Mouse (Mus musculus) bone marrow, adult 2 months (tissue): Measurements from ENCODE around the gene Cfi. TPM values are rescaled to one million over a fixed set of nuclear protein-coding genes. Genes with fewer than 3 reads are reported as not detected.

ENCODE experiments used
- H3K27ac ChIP-seq: fragments of 200-500 bp; 2 replicates; pipeline ENCODE4 v1.5.1; 2012; ENCODE audit warnings: low read depth, mild to moderate bottlenecking, control low read depth, inconsistent platforms, low read length; ENCODE audit not compliant: control insufficient read depth, poor library complexity, insufficient read depth
- H3K4me1 ChIP-seq: fragments of 200-500 bp; 2 replicates; pipeline ENCODE4 v1.6.1; 2011; ENCODE audit warnings: low read length; ENCODE audit not compliant: control insufficient read depth, insufficient read depth
- H3K4me3 ChIP-seq: fragments of 200-500 bp; replicated peaks from 2 replicates; pipeline ENCODE3; 2011; ENCODE audit warnings: mild to moderate bottlenecking, low read depth, low read length, control low read depth; ENCODE audit not compliant: control insufficient read depth
- CTCF ChIP-seq: fragments of 200-500 bp; IDR thresholded peaks from 2 replicates; pipeline ENCODE4 v1.5.1; 2011; ENCODE audit warnings: low read length, control low read depth; ENCODE audit not compliant: control insufficient read depth, insufficient read depth
- POLR2A ChIP-seq: fragments of 200-500 bp; IDR thresholded peaks from 2 replicates; pipeline ENCODE4 v1.6.1; 2011; ENCODE audit warnings: low read depth, mild to moderate bottlenecking, control low read depth, low read length, borderline replicate concordance; ENCODE audit not compliant: control insufficient read depth
- WGBS: fragments of 180-500 bp; shearing (Covaris S2); methylation state at CpG from one replicate; pipeline ENCODE4 v1.1.7; 2018; 5-methylcytosine and 5-hydroxymethylcytosine counted together
- polyA plus RNA-seq: library from polyadenylated mRNA; stranded (reverse); fragments of >200 nt; gene quantifications from 2 replicates; pipeline ENCODE4 v1.2.4, GENCODE M21; 2011; ENCODE audit warnings: low replicate concordance; ENCODE audit not compliant: missing spikeins, insufficient read depth, insufficient read length

Gene Cfi
- polyA plus RNA-seq, 1 experiment, result 2.2 TPM

DNA sequence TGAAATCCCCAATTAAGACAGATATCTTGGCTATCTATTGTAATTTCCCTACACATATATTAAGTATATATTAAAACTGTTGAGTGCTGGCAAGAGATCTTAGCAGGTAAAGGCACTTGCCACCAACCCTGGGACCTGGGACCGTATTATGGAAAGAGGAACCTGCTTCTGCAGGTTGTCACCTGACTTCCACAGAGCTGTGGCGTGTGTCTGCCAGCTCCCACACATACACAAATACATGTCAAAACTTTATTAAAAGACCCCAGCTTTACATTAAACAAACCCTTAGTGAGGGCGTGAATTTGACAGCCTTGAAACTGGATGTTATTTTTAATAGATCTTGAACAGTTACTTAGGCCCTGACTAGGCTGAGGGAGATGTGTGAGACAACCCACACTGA lies 67.7 kb downstream of the Cfi start:
- Histone ChIP-seq H3K4me1 (peaks cover 1% of the 10 kb centered on the region; the same call in 1 of the 2 replicates), H3K27ac (no peak overlapping the region), H3K4me3 (no peak overlapping the region)
- TF ChIP-seq CTCF, result no peak
- TF ChIP-seq POLR2A, result no peak
- WGBS, result 59% methylated on average over 3 of the region's 3 CpGs

- TF ChIP-seq POLR2A (no peak), CTCF (no peak)
These were observed 68.2 kb downstream of the Cfi start for GRCm38 (mm10) chr3:129903866-129904265.

GRCm38 (mm10) chr3:129904381-129905132 lies 68.9 kb downstream of the Cfi start:
- Histone ChIP-seq H3K27ac (no peak overlapping the region), H3K4me3 (no peak overlapping the region), H3K4me1 (peaks cover 1% of the 10 kb centered on the region; the same call in 1 of the 2 replicates)
- TF ChIP-seq POLR2A (no peak), CTCF (no peak)
- 44% methylated on average over 7 of the region's 7 CpGs for WGBS

More at GRCm38 (mm10) chr3:129903866-129904265, 68.2 kb downstream of the Cfi start:
- H3K27ac ChIP-seq, result no peak overlapping the region
- no peak overlapping the region for H3K4me3 ChIP-seq
- 41% methylated on average over 8 of the region's 8 CpGs for WGBS
- H3K4me1 ChIP-seq, result peaks cover 1% of the 10 kb centered on the region; the same call in 1 of the 2 replicates

- no peaks in the 10 kb centered on the region for H3K4me1 ChIP-seq
- 94% methylated on average over 14 of the region's 14 CpGs for WGBS
- TF ChIP-seq POLR2A, result no peak
- TF ChIP-seq CTCF, result no peak
- H3K4me3 ChIP-seq, result no peak overlapping the region
- no peak overlapping the region for H3K27ac ChIP-seq
These were observed 76.3 kb downstream of the Cfi start for GRCm38 (mm10) chr3:129912025-129912424.

GRCm38 (mm10) chr3:129913241-129913640 lies 77.6 kb downstream of the Cfi start:
- WGBS, result 90% methylated on average over 13 of the region's 13 CpGs
- TF ChIP-seq CTCF, result no peak
- no peak for TF ChIP-seq POLR2A

GRCm38 (mm10) chr3:129917424-129917823 lies 81.7 kb downstream of the Cfi start:
- no peak overlapping the region for H3K27ac ChIP-seq
- H3K4me3 ChIP-seq, result no peak overlapping the region
- TF ChIP-seq CTCF (no peak), POLR2A (no peak)
- WGBS, result 85% methylated on average over 3 of the region's 3 CpGs
- H3K4me1 ChIP-seq, result no peaks in the 10 kb centered on the region

More at GRCm38 (mm10) chr3:129913241-129913640, 77.6 kb downstream of the Cfi start:
- H3K4me1 ChIP-seq, result no peaks in the 10 kb centered on the region
- H3K27ac ChIP-seq, result no peak overlapping the region
- H3K4me3 ChIP-seq, result no peak overlapping the region

- peak; percentile 58 for TF ChIP-seq CTCF
- no peak for TF ChIP-seq POLR2A
- 20% methylated on average over 13 of the region's 13 CpGs for WGBS
- H3K4me3 ChIP-seq, result no peak overlapping the region
- no peak overlapping the region for H3K27ac ChIP-seq
- no peaks in the 10 kb centered on the region for H3K4me1 ChIP-seq
These were observed 82.8 kb downstream of the Cfi start for GRCm38 (mm10) chr3:129918434-129918833.

DNA sequence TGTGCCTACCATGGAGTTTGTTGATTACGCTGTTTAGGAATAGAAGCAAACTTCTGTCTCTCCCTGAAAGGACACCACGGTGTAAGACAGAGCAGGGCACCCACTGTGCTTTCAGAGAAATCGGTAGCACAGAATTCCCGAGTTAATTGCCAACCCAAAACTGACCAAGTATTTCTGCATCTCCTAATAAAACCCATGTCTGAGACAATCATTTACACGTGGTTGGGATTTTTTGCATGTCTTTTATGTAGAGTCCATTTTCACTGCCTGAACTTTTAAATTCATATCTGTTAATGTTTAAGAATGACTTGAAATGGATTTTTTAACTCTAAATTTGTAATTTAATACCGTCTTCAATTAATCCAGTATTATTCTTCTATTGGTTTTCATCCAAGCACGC lies 87.9 kb downstream of the Cfi start:
- no peaks in the 10 kb centered on the region for H3K4me1 ChIP-seq
- H3K4me3 ChIP-seq, result no peak overlapping the region
- H3K27ac ChIP-seq, result no peak overlapping the region
- 86% methylated on average over 7 of the region's 7 CpGs for WGBS
- TF ChIP-seq CTCF (no peak), POLR2A (no peak)

Other genes starting within 250 kb of the Cfi start
- 1.7 and 2.7 TPM in 2 replicates for gene Egf, start 80.6 kb upstream of the Cfi start, polyA plus RNA-seq
- not detected in 2 replicates for gene Lrit3, start 31.9 kb upstream of the Cfi start, polyA plus RNA-seq
- not detected in 2 replicates for gene Rrh, start 13.3 kb upstream of the Cfi start, polyA plus RNA-seq
- 84.0 and 115 TPM in 2 replicates for gene Gar1, start 4.5 kb upstream of the Cfi start, polyA plus RNA-seq
- 39.5 and 41.6 TPM in 2 replicates for gene Pla2g12a, start 42.7 kb downstream of the Cfi start, polyA plus RNA-seq
- 10.7 and 16.2 TPM in 2 replicates for gene Casp6, start 65.5 kb downstream of the Cfi start, polyA plus RNA-seq
- 2.3 TPM in 1 of 2 replicates, not detected in the other for gene Mcub, start 134.3 kb downstream of the Cfi start, polyA plus RNA-seq
- gene Sec24b, start 225.7 kb downstream of the Cfi start, polyA plus RNA-seq, result 29.8 and 46.9 TPM in 2 replicates